Mouse (Mus musculus): ENCODE measurements around the gene Gm48552.

GRCm38 (mm10) chr10:81358841-81359240 lies 30.0 kb upstream of the Gm48552 start:
- no peak for TF ChIP-seq CTCF (IDR thresholded peaks at IDR 0.05)
- TF ChIP-seq EP300 (IDR thresholded peaks at IDR 0.05; ENCODE audit: insufficient read depth, low read depth, low read length): no peak

Data from heart, adult 2 months (tissue).